Mouse (Mus musculus) hindbrain, embryonic 15.5 days (tissue): ENCODE data around the gene Pou2f3. TPM values are rescaled to one million over a fixed set of nuclear protein-coding genes. Genes with fewer than 3 reads are reported as not detected.

ENCODE experiments used
- ATAC-seq: fragments of 200-750 bp; cut with Nextera tagmentation; 2 replicates; pipeline ENCODE4 v1.8.0; 2017; ENCODE audit warnings: low read depth, moderate number of reproducible peaks, moderate TSS enrichment; ENCODE audit not compliant: low FRiP score
- H3K27ac ChIP-seq: fragments of 300-500 bp; sonication (generic); replicated peaks from 2 replicates; pipeline ENCODE4 v1.5.1; 2015; ENCODE audit warnings: mild to moderate bottlenecking, inconsistent platforms
- H3K27me3 ChIP-seq: fragments of 300-500 bp; sonication (generic); 2 replicates; pipeline ENCODE4 v1.6.1; 2015; ENCODE audit warnings: control low read depth, inconsistent platforms
- H3K36me3 ChIP-seq: fragments of 300-500 bp; sonication (generic); 2 replicates; pipeline ENCODE4 v1.6.1; 2015; ENCODE audit warnings: control low read depth, inconsistent platforms
- H3K4me1 ChIP-seq: fragments of 300-500 bp; sonication (generic); replicated peaks from 2 replicates; pipeline ENCODE4 v1.6.1; 2015; ENCODE audit warnings: control low read depth, inconsistent platforms
- H3K4me2 ChIP-seq: fragments of 300-500 bp; sonication (generic); 2 replicates; pipeline ENCODE4 v1.6.1; 2015; ENCODE audit warnings: moderate library complexity, mild to moderate bottlenecking, inconsistent platforms
- H3K4me3 ChIP-seq: fragments of 300-500 bp; sonication (generic); 2 replicates; pipeline ENCODE4 v1.5.1; 2015; ENCODE audit warnings: mild to moderate bottlenecking, inconsistent platforms
- H3K9ac ChIP-seq: fragments of 300-500 bp; sonication (generic); 2 replicates; pipeline ENCODE4 v1.6.1; 2015; ENCODE audit warnings: inconsistent platforms
- H3K9me3 ChIP-seq: fragments of 300-500 bp; sonication (generic); 2 replicates; pipeline ENCODE4 v1.6.1; 2016; ENCODE audit warnings: control low read depth, inconsistent platforms
- WGBS: fragments of 180-500 bp; shearing (Covaris S2); methylation state at CpG from one replicate; pipeline ENCODE4 v1.1.7; 2015; 5-methylcytosine and 5-hydroxymethylcytosine counted together
- polyA plus RNA-seq: library from polyadenylated mRNA; unstranded; fragments of >200 nt; fragmentation: Nextera tagmentation; extraction: Ambion mirVana; gene quantifications from 2 replicates; pipeline ENCODE4 v1.2.1, GENCODE M21; 2015

Gene Pou2f3
- polyA plus RNA-seq = 0.05 and 0.10 TPM in 2 replicates

- H3K36me3 ChIP-seq = no peaks in the 10 kb centered on the region
- no peak within 1 kb of the TSS for H3K4me3 ChIP-seq
- no peaks in the 10 kb centered on the region for H3K9me3 ChIP-seq
- H3K4me1 ChIP-seq = peaks cover 14% of the 10 kb centered on the region
- ATAC-seq = peak; percentile 42; the same call in 1 of the 2 replicates
- no peak within 1 kb of the TSS for H3K4me2 ChIP-seq
- WGBS = 3% methylated on average over 13 of the region's 13 CpGs
- H3K27ac ChIP-seq = no peak within 1 kb of the TSS
- no peak within 1 kb of the TSS for H3K9ac ChIP-seq
- H3K27me3 ChIP-seq = peaks cover 16% of the 10 kb centered on the region
These were observed at the start of gene Pou2f3 for GRCm38 (mm10) chr9:43210190-43210682. Gene Pou2f3 (minus strand): TSS chr9:43210369.

DNA sequence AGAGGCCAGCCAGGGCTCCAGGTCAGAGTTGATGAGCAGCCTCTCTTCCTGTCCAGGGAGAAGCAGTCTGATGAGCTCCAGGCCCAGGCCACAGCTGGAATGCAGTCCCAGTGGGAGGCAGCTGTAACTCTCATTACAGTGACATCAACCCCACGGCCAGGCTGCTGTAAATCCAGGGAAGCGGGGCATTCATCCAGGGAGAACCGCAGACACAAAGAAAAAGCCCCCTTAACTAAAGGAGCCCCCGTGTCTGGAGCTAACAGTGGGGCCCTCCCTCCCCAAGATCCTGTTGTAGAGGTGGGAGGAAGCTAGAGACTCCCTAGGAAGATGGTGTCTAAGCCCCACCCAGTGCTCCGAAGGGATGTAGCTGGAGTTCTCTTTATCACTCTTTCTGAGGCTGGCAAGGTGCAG lies 43.1 kb upstream of the Pou2f3 start:
- 0 out of 2 replicates have a peak, but pooled peaks cover 5% of the 10 kb centered on the region for H3K4me1 ChIP-seq
- no peak overlapping the region for H3K4me2 ChIP-seq
- no peak overlapping the region for H3K4me3 ChIP-seq
- H3K27ac ChIP-seq = no peak overlapping the region
- no peaks in the 10 kb centered on the region for H3K9me3 ChIP-seq
- H3K27me3 ChIP-seq = no peaks in the 10 kb centered on the region
- no peaks in the 10 kb centered on the region for H3K36me3 ChIP-seq
- 24% methylated on average over 5 of the region's 5 CpGs for WGBS
- no peak for ATAC-seq
- no peak overlapping the region for H3K9ac ChIP-seq

DNA sequence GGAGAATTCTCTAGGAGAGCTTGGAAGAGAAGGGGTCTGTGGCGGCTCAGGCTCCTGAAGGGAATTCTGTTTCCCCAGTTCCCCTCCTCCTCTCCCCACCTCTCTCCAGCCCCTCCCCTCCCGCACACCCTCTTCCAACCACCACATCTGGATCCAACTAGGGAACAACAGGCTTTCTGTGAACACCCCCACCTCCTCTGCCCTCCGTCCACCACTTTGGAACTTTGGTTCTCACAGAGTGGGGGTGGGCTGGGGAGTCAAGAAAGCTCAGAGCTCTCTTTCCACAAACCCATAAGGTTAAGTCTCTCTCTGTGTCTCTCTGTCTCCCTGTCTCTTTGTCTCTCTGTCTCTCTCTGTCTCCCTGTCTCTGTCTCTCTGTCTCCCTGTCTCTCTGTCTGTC lies 42.6 kb upstream of the Pou2f3 start:
- Histone ChIP-seq H3K36me3 (no peaks in the 10 kb centered on the region), H3K4me2 (no peak overlapping the region), H3K27me3 (no peaks in the 10 kb centered on the region), H3K9me3 (no peaks in the 10 kb centered on the region), H3K9ac (no peak overlapping the region), H3K4me1 (0 out of 2 replicates have a peak, but pooled peaks cover 5% of the 10 kb centered on the region), H3K4me3 (no peak overlapping the region), H3K27ac (no peak overlapping the region)
- no peak for ATAC-seq
- WGBS = 62% methylated on average over 3 of the region's 3 CpGs

- no peak overlapping the region for H3K27ac ChIP-seq
- WGBS = 88% methylated on average over 2 of the region's 2 CpGs
- no peak overlapping the region for H3K9ac ChIP-seq
- no peaks in the 10 kb centered on the region for H3K9me3 ChIP-seq
- no peaks in the 10 kb centered on the region for H3K36me3 ChIP-seq
- no peak for ATAC-seq
- H3K4me1 ChIP-seq = 0 out of 2 replicates have a peak, but pooled peaks cover 5% of the 10 kb centered on the region
- H3K27me3 ChIP-seq = no peaks in the 10 kb centered on the region
- H3K4me2 ChIP-seq = no peak overlapping the region
- no peak overlapping the region for H3K4me3 ChIP-seq
These were observed 41.6 kb upstream of the Pou2f3 start for GRCm38 (mm10) chr9:43251786-43252185.

- Histone ChIP-seq H3K9me3 (no peaks in the 10 kb centered on the region), H3K36me3 (no peaks in the 10 kb centered on the region), H3K9ac (no peak overlapping the region), H3K4me2 (no peak overlapping the region), H3K27me3 (no peaks in the 10 kb centered on the region), H3K4me1 (no peaks in the 10 kb centered on the region), H3K27ac (no peak overlapping the region), H3K4me3 (no peak overlapping the region)
- 60% methylated on average over 10 of the region's 10 CpGs for WGBS
- ATAC-seq = no peak
These were observed 36.6 kb upstream of the Pou2f3 start for GRCm38 (mm10) chr9:43246738-43247180.

DNA sequence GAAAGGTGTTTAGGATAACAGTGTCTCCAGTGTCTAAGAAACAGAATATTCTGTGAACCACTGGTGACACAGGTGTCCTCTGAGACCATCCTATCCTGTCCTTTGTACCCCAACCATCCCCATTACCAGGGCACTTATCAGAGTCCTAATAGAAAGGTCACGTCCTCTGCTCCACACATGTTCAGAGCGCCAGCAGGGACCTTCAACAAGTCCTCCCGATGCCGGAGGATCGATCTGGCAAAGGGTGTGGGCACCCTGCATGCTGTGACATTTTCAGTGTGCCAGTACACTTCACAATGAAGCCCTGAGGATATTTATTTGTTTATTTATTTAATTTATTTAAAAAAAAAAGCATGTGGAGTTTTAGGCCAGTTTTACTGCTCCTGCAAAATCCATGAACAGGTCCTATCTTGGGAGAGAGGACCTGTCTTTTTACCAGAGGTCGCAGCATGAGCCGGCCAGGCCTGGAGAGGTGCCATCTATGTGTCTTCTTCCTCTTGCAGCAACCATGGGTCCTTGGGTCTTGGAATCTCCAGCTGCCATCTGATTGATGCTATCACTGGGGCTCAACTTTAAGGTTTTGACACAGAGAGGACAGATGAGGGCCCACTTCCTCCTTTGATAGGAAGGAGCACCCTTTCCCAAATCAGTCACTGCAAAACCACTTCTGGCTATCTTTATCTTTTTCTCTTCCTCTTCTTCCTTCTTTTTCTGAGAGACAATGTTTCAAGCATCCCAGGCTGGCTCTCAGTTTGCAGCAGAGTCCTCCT lies 35.8 kb upstream of the Pou2f3 start:
- WGBS = 88% methylated on average over 7 of the region's 7 CpGs
- H3K27ac ChIP-seq = no peak overlapping the region
- no peaks in the 10 kb centered on the region for H3K9me3 ChIP-seq
- no peak overlapping the region for H3K4me2 ChIP-seq
- no peaks in the 10 kb centered on the region for H3K27me3 ChIP-seq
- no peaks in the 10 kb centered on the region for H3K36me3 ChIP-seq
- no peak overlapping the region for H3K9ac ChIP-seq
- no peaks in the 10 kb centered on the region for H3K4me1 ChIP-seq
- H3K4me3 ChIP-seq = no peak overlapping the region
- no peak for ATAC-seq

DNA sequence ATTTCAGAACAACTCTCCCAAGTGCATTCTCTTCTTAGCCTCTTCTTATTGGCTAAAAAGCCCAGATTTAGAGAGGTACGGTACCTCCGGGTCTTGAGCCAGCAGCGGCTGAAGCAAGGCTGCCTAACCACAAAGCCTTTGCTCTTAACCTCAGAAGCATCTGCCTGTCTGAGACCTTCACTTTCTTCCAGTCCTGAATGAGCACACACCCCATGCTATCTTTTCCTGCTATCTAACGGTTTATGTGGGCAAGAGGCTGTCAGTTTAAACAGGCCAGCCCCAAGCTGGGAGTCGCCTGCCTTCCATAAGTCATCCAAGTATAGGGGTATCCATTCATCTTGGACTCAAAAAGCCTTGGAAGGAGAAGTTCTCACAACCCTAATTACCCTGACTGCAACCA lies 32.3 kb upstream of the Pou2f3 start:
- Histone ChIP-seq H3K4me1 (peaks cover 17% of the 10 kb centered on the region), H3K27ac (no peak overlapping the region), H3K4me2 (no peak overlapping the region), H3K9me3 (no peaks in the 10 kb centered on the region), H3K36me3 (no peaks in the 10 kb centered on the region), H3K9ac (no peak overlapping the region), H3K27me3 (peaks cover 28% of the 10 kb centered on the region), H3K4me3 (no peak overlapping the region)
- no peak for ATAC-seq
- WGBS = 83% methylated on average over 5 of the region's 5 CpGs

DNA sequence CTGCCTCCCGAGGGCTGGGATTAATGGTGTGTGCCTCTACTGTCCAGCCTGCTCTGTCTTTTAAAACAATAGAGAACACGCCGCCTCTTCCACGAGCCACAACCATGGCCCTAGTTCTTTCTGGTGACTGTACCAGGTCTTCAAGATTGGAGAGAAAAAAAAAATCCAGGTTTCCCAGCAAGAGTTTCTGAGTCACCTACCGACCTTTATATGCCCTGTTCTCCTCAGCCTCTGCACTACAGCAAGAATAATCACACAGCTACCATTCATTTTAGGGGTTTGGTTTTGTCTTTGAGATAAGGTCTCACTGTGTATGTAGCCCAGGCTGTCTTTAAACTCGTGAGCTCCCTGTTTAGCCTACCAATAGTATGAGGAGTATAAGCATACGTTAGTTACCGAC lies 31.8 kb upstream of the Pou2f3 start:
- Histone ChIP-seq H3K4me1 (peaks cover 17% of the 10 kb centered on the region), H3K9me3 (no peaks in the 10 kb centered on the region), H3K36me3 (no peaks in the 10 kb centered on the region), H3K4me3 (no peak overlapping the region), H3K27ac (no peak overlapping the region), H3K27me3 (peaks cover 33% of the 10 kb centered on the region), H3K9ac (no peak overlapping the region), H3K4me2 (no peak overlapping the region)
- WGBS = 87% methylated on average over 8 of the region's 8 CpGs
- no peak for ATAC-seq

- H3K9ac ChIP-seq = no peak overlapping the region
- no peaks in the 10 kb centered on the region for H3K9me3 ChIP-seq
- H3K27ac ChIP-seq = no peak overlapping the region
- ATAC-seq = no peak
- peaks cover 17% of the 10 kb centered on the region for H3K4me1 ChIP-seq
- peaks cover 36% of the 10 kb centered on the region for H3K27me3 ChIP-seq
- no peak overlapping the region for H3K4me3 ChIP-seq
- 46% methylated on average over 4 of the region's 4 CpGs for WGBS
- no peak overlapping the region for H3K4me2 ChIP-seq
- H3K36me3 ChIP-seq = no peaks in the 10 kb centered on the region
These were observed 31.1 kb upstream of the Pou2f3 start for GRCm38 (mm10) chr9:43241291-43241690.

DNA sequence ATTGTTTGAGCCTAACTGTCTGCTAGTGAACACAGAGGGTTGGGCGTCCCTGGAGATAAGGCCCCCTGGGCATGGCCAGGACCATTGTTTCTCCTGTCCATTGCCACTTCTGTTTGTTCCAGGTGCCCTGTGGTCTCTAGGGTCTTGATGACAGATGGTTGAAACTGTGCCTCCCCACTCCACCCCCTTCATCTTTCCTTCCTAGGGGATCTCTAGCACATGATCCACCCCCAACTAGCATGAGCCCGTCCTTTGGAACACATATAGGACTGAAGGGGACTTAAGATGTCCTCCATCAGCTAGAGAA lies 30.4 kb upstream of the Pou2f3 start:
- no peak overlapping the region for H3K9ac ChIP-seq
- peaks cover 36% of the 10 kb centered on the region for H3K27me3 ChIP-seq

GRCm38 (mm10) chr9:43239712-43240593 lies 29.8 kb upstream of the Pou2f3 start, which contains the start of gene Oaf:
Gene Oaf (minus strand): TSS chr9:43239911.
- Histone ChIP-seq H3K9ac (peak within 1 kb of the TSS; percentile 37), H3K27ac (no peak within 1 kb of the TSS), H3K27me3 (peaks cover 36% of the 10 kb centered on the region), H3K4me2 (peak within 1 kb of the TSS; percentile 80), H3K36me3 (no peaks in the 10 kb centered on the region), H3K9me3 (no peaks in the 10 kb centered on the region), H3K4me1 (peaks cover 17% of the 10 kb centered on the region), H3K4me3 (peak within 1 kb of the TSS; percentile 47)
- whole genome bisulfite sequencing = 1% methylated on average over 44 of the region's 44 CpGs
- ATAC-seq = peak; percentile 90

More for the DNA sequence above, 30.4 kb upstream of the Pou2f3 start:
- Histone ChIP-seq H3K9me3 (no peaks in the 10 kb centered on the region), H3K4me3 (no peak overlapping the region), H3K4me1 (peaks cover 17% of the 10 kb centered on the region), H3K27ac (no peak overlapping the region), H3K4me2 (peak overlapping the region; percentile 80), H3K36me3 (no peaks in the 10 kb centered on the region)
- ATAC-seq = no peak
- 56% methylated on average over 2 of the region's 2 CpGs for WGBS
